Comparison of ENCODE assay signal across 8 mouse cellular contexts in genomic region chr17:50469543-50470431, GRCm38 (mm10). TPM values are rescaled to one million over a fixed set of nuclear protein-coding genes. Genes with fewer than 3 reads are reported as not detected.
DNase-seq lines count a peak whose midpoint lies in the region; ATAC-seq and TF ChIP-seq lines count a peak whose summit lies in the region.

No protein-coding gene starts in this region.

- H3K36me3 ChIP-seq in heart, embryonic 13.5 days, result no peaks in the 10 kb centered on the region
- H3K36me3 ChIP-seq in liver, embryonic 14.5 days (replicated peaks; ENCODE audit: control insufficient read depth, insufficient read depth, low read depth), result no peaks in the 10 kb centered on the region

- no peaks in the 10 kb centered on the region for H3K27me3 ChIP-seq in heart, embryonic 13.5 days (replicated peaks)
- no peaks in the 10 kb centered on the region for H3K27me3 ChIP-seq in liver, embryonic 14.5 days (ENCODE audit: control insufficient read depth, insufficient read depth, low read length)

- H3K4me2 ChIP-seq in heart, embryonic 13.5 days, result peak overlapping the region; percentile 60
- peak overlapping the region; percentile 60 for H3K4me2 ChIP-seq in liver, embryonic 14.5 days (ENCODE audit: low read depth)

- H3K9me3 ChIP-seq in heart, embryonic 13.5 days, result no peaks in the 10 kb centered on the region
- no peaks in the 10 kb centered on the region for H3K9me3 ChIP-seq in liver, embryonic 14.5 days (ENCODE audit: control insufficient read depth, low read length)

- peak overlapping the region; percentile 22 for H3K4me3 ChIP-seq in heart, embryonic 13.5 days
- H3K4me3 ChIP-seq in liver, embryonic 14.5 days (ENCODE audit: insufficient read depth in 1 of 2, low read depth in 2 of 2, low read length in 2 of 2), result peak overlapping the region; percentile 33 to 56

- WGBS in heart, embryonic 13.5 days, result 40% methylated on average over 13 of the region's 13 CpGs
- WGBS in liver, embryonic 14.5 days (ENCODE audit: insufficient replicate concordance), result 12% methylated on average over 13 of the region's 13 CpGs

- peak overlapping the region; percentile 81 for H3K27ac ChIP-seq in heart, embryonic 13.5 days (replicated peaks)
- no peak overlapping the region for H3K27ac ChIP-seq in liver, embryonic 14.5 days

- H3K4me1 ChIP-seq in heart, embryonic 13.5 days, result peaks cover 20% of the 10 kb centered on the region
- peaks cover 0 to 13% of the 10 kb centered on the region in 2 experiments; a peak in 3 of 4 replicates for H3K4me1 ChIP-seq in liver, embryonic 14.5 days (replicated peaks; ENCODE audit: control insufficient read depth in 2 of 2, insufficient read depth in 2 of 2, low read length in 1 of 2)

- no peak for TF ChIP-seq EP300 in liver, embryonic 14.5 days (IDR thresholded peaks at IDR 0.05; ENCODE audit: low read depth)

- no peak for ATAC-seq in heart, embryonic 13.5 days (ENCODE audit: extremely low read depth, insufficient number of reproducible peaks, low FRiP score, low TSS enrichment)
- ATAC-seq in liver, embryonic 14.5 days (ENCODE audit: insufficient read depth), result no peak

- no peak for TF ChIP-seq CTCF in liver, embryonic 14.5 days (IDR thresholded peaks at IDR 0.05; ENCODE audit: low read depth)

- peak overlapping the region; percentile 41; the same call in 1 of the 2 replicates for H3K9ac ChIP-seq in heart, embryonic 13.5 days
- no peak overlapping the region; the same call in 1 of the 2 replicates for H3K9ac ChIP-seq in liver, embryonic 14.5 days (replicated peaks)

- peak; percentile 13 to 41 for DNase-seq in cerebellum, postnatal 14 days
- DNase-seq in cerebellum, adult 8-10 months, result no peak
- peak; percentile 36 for DNase-seq in embryo, embryonic 9.5 days (ENCODE audit: extremely low spot score)
- peak; percentile 25 to 32 for DNase-seq in kidney, postnatal 36 days
- peak in 2 of 3 experiments; percentile 40 to 50 for DNase-seq in liver, embryonic 14.5 days (ENCODE audit: low read depth in 3 of 3, low spot score in 3 of 3)
- DNase-seq in natural killer cell, adult 2 months (ENCODE audit: low spot score in 2 of 2), result peak; percentile 73
- DNase-seq in thymus, postnatal 25 days, result peak; percentile 65

RNA-seq across cellular contexts. Expression of gene Plcl2, which starts 39.4 kb away (rescaled TPM):
- polyA plus RNA-seq in heart, embryonic 13.5 days (2015; fragmentation: Nextera tagmentation; extraction: Ambion mirVana), result 2.5 and 2.9 TPM in 2 replicates
- polyA plus RNA-seq in liver, embryonic 14.5 days (2012; rRNA removed), result 1.2 and 1.9 TPM in 2 replicates
- polyA plus RNA-seq in liver, embryonic 14.5 days (2014; fragmentation: Nextera tagmentation; extraction: Ambion mirVana), result 1.2 and 1.5 TPM in 2 replicates
